Mouse (Mus musculus): ENCODE measurements around the gene Plvap. TPM values are rescaled to one million over a fixed set of nuclear protein-coding genes. Genes with fewer than 3 reads are reported as not detected.
A peak's percentile ranks its signal among the peaks of the same experiment; 100 is the strongest.

The Plvap gene
- total RNA-seq, 2 experiments from 2014 or later: 10.7 to 14.2 TPM

DNA sequence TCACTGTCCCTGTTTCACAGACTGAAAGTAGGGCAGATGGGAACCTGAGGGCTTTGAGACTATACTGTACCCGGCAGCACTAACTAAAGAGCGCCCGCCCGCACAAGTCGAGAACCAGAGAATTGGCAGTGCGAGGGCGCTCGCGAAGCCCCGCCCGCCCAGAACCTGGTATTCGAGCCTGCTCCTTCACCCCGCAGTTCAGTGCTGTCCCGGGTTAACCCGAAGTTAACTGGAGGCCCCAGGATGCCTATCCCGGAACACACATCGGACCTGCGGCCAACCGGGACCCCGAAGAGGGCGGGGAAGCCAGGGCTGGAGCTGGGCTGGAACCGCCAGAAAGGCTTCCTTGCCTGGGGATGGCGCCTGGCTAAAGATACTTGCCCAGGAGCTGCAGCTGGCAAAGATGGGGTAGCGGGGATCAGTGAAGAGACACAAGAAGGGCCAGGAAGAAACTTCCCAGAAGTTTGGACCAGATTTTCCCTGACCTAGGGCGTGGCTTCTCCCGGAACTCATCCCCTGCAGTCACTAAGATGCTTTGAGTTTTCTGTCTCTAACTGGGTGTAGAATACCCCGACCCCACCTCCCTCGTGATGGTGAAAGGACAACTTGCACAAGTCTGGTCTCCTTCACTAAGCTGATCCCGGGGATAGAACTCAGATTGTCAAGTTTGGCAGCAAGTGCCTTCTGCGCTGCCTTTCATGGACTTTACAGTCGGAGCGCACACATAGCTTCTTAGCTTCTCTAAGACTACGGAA, 23.7 kb downstream of the Plvap start, which contains the start of gene Gtpbp3:
TSS of gene Gtpbp3 (plus strand) at position 413 of the 755 bp plus-strand sequence.
- DNase-seq: peak; percentile 81

DNA sequence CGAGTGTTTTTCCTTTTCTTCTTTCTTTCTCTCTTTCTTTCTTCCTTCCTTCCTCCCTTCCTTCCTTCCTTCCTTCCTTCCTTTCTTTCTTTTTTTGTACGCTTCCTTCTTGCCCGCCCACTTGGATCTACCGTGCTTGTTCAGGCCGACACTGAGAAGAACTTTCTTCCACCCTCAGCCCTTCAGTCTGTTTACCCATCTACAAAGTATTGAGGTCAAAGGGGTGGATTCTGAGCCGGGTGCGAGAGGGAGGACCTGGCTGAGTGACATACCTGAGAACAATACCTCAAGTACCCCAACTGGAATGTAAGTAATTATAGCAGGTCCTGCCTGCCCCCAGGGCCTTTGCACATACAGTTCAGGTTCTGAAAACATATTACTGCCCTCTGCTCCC, 25.4 kb downstream of the Plvap start:
- no peak for DNase-seq

DNA sequence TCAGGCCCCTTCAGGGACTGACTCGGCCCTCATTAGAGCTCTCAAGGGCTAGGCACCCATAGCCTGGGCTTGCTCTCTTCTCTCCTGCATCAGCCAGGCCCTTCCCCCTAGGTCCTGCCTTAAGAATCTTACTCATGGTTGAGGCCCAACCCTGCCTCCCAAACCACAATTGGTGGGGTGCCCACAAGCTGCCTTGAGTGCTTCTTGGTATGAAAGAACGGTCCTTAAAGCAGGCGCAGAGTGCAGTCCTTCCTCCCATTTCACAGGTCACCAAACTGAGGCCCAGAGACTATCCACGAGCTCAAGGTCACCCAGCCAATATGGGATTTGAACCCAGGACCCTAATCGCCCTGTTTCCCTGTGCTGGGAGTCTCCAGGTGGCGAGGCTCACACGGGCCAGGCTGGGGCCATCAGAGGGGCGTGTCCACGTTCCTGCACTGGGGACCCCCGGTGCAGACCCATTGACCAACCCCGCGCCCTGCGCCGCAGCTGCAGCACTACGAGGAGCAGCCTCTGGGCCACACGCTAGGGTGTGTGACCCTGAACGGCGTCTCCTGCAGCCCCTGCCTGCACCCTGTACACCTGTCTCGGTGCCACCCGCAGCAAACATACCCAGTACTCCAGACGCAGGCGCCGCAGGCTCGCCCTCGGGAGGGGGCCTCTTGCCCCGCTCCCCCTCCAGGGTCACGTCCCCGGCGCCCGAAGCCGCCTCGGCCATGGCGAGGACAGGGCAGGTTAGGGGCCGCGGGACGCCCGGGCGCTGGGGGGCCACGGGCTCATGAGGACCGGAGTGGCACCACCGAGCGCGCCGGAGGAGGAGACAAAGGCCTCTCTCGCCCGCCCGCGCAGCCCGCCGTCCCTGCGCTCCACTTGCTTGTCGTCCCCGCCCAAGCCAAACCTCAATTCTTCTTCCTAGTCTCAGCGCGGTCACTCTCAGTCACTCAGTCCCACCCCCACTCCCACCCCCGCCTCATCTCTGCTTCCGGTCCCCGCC, 26.1 kb downstream of the Plvap start, which contains the start of gene Ano8:
TSS of gene Ano8 (minus strand) at position 822 of the 994 bp plus-strand sequence.
- DNase-seq: peak; percentile 79

DNA sequence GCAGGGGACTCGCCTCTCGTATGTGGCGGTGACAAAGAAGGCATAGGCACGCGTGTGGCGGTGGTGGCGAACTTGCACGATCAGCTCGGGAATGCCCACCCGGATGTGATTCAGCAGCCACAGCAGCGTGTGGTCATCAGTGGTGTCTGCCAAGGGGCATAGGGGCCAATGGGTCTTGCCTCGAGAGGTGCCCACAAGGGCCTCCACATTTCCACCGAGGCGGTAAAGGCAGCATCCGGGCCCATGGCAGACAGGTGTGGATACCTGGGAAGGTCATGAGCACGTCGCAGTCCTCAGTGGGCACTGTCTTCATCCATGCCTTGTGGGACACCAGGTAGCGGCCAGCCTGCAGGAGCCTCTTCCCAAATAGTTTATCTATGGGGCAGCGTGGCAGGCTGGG, 26.8 kb downstream of the Plvap start:
- DNase-seq: no peak

DNA sequence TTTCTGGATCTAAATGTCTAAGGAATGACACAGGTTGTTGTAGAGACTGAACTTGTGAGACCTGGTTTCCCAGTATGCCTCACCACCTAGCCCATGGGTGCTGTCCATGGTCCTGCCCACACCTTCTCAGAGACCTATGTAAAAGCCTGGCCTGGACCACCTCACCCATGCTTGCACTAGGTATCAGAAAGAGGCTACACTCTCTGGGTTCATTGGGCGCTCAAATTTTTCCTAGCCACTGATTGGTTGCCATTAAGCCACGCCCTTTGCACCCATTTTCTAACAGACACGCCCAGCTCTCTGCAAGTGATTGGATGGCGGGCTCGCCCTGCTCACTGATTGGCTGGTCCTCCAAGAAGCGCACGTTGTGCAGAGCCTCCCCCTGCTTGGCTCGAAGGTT, 27.6 kb downstream of the Plvap start:
- no peak for DNase-seq

DNA sequence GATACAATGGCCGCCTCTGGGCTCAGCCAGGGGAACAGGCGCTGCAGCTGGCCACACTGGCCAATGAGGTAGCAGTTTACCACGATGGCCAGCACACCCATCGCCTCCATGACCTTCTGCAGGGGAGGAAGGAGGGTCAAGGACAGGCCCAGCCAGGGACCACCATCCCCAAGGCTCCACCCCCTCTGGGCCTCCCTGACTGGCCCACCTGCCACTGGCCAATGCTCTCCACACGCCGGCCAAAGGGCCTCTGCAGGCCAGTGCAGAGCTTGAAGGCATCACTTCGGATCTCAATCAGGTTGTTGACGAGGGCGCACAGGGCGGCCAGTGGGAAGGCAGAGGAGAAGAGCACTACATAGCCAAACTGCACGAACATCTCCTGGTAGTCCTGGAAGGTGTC, 32.6 kb downstream of the Plvap start:
- no peak for DNase-seq

DNA sequence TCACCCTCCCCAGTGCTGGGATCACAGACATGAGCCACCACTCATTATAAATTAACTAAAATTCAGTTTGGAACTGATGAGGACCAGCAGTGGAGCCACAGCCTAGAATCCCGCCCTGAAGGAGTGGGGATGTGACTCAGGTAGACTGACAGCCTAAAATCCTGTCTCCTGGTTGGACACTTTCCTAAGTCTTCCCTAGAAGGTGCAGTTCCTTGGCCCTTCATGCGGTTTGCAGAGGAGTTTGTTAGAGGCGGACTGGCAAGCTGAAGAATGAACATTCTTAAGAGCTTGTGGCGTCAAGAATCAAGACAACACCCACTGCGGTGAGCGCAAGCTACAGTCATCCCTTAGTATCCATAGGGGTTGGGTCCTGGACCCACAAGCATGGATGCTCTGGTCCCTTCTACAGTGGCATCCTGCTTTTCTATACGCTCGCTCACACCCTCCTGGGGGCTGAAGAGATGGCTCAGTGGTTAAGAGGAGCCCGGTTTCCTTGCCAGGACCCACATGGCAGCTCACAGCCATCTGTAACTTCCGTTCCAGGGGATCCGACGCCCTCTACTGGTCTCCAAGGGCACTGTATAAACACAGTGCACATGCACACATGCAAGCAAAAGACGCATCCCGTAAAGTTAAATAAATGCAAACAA, 34.2 kb downstream of the Plvap start:
- DNase-seq: no peak

DNA sequence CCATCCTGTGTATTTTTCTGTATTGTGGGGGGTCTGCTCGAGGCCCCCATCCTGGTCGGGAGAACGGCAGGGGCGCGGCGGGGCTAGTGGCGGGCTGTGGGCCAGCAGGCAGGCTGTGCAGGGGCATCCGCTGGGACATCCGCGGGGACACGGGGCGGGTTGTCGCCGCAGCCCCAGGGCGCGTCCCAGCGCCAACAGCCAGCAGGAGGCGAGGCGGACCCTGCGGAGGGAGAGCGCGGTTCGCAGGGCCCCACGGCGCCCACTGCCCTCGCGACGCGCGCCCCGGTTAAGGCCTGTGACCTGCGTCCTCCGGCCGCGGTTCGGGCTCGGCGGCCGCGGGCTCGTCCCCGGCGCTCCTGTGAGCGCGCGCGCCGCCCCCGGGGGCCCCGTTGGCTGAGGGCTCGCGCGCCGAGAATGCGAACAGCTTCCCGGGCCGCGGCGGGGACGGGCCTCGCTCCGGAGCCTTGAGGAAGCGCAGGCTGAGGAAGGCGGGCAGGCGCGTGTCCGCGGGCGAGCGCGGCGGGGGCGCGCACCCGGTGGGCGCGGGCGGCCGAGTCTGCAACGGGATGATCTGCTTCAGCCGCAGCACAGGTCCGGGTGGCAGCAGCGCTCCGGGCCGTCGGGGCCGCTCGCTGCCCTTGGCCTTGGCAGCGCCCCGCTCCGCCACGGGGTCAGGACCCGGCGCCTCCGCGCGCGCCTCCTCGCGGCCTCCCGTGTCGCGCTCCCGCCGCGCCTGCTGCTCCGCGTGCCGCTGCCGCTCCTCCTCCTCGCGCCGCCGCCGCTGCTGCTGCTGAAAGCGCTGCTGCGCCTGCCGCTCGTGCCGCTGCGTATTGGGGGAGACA, 35.2 kb downstream of the Plvap start:
- peak; percentile 86 for DNase-seq

DNA sequence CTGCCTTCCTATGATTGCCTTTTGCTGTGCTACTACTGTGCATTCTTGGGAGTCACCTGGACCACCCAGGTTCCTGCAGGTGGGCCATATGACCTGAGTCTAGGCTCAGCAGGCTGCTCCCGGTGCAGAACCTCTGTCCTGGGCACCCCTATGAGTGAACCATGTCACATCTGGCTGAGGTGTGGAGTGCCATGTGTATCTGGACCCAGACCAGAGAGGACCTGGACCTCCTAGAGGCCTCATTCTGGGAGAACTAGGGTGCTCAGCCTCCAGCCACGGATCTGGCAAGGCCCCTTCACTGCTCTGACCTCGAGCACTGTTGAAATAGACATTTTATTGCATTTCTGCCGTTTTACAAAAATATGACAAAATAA, 35.9 kb downstream of the Plvap start:
- DNase-seq: no peak

DNA sequence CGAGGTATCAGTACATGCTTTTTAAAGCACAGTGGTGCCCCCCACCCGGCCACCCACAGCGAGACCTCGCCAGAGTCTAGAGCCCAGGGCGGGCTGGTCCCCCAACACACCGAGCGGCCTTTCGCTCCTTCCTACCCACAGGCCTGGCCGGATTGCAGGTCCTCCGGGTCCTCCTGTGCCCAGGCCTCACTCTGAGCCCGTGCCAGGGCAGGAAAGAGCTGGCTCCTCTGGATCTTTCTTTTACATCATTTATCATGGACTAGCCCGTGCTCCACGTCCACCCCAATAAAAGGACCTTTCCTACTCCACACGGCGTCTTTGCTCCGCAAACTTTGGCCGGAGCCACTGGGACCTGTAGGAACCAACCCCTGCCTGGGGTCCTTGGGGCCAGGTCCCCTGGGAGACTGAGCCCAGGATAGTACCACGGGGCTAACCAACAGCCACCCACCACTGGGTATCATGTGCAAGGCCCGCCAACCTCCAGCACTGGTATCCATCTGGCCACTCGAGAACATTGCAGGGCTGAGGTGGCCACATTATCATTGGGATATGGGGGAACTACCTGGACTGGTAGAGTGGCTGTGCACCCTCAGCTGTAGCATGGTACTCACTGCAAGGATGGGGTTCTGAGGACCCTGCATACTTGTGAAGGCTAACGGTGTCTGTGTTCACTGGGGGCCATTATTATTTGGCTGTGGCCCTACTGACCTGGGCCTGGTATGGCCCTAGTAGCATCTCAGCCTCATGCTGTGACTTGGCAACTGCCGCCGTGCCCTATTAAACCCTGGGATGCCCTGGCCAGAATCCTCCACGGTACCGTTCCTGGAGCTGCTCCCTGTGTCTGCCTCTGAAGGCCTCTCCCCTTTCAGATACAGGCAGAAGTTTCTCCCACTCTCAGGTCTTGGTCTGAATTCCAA, 36.5 kb downstream of the Plvap start:
- DNase-seq: no peak

DNA sequence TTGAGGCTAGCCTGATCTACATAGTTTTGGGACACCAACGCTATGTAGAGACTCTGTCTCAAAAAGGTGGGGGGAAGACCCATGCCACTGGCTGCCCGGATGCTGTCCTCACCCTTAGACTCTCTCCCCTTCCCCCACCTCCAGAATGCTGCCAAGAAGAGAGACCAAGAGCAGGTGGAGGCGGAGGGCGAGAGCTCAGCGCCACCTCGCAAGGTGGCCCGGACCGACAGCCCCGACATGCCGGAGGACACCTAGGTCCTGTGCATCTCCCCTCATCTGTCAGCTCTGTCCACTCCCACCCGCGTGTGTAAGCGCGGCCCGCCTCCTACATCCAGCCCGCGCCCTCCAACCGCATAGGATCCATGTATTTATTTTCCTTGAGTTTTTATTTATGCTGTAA, 37.2 kb downstream of the Plvap start:
- no peak for DNase-seq

DNA sequence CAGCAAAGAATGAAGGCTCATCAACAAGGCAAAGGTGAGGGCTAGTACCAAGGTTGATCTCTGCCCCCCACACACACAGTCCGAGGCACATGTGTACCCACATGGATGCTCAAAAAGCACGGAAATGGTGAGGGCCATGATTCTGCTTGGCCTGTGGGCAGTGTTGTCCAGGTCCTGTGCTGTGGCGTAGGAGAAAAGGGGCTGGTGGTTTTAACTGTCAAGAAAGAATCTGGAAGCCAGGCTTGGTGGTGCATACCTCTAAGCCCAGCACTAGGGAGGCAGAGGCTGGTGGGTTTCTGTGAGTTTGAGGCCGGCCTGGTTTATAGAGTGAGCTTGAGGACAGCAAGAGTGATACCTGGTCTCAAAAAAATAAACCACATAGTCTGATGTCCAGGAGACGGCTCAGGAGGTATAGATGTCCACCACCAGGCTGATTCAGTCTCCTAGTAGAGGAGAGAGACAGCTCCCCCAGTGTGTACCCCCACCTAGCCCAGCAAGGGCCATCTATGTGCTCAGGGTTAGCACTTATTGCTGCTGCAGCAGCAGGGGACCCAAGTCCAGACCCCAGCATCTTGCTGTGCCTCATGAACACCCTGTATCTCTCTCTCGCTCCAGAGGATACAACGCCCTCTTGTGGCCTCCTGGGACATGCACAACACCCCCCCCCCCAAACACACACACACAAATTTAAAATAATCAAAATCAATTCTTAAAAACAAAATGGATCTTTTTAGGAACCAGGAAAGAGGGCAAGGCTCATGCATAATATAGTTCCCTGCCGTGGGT, 38.8 kb downstream of the Plvap start:
- DNase-seq: no peak

DNA sequence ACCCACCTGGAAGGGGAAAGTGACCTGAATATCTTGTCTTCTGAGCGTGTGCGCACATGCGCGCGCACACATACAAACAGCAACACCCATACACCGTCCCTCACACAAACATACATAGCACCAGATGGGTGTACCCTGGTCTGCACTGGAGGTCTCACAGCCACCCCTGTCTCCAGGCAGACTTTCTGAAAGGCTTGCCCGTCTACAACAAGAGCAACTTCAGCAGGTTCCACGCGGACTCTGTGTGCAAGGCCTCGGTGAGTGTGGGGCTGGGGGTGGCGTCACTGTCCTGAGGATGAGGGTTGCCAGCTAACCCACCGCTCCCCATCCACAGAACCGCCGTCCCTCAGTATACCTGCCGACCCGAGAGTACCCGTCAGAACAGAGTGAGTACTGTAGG, 39.7 kb downstream of the Plvap start:
- no peak for DNase-seq

DNA sequence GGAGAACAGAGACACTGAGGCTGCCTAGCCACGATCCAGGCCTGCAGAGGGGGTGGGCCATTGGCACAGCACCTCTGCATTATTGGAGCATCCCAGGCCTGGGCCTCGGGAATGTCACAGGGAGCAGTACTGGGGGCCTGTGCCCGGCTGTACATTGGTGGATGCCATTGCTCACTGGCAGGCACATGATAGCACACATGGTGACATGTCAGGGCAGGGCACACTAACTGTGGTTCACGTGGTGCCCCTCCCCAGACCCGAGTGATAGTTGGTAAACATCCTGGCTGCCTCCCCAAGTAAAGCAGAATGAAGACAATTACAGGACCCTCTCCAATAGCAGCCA, 40.7 kb downstream of the Plvap start:
- no peak for DNase-seq

DNA sequence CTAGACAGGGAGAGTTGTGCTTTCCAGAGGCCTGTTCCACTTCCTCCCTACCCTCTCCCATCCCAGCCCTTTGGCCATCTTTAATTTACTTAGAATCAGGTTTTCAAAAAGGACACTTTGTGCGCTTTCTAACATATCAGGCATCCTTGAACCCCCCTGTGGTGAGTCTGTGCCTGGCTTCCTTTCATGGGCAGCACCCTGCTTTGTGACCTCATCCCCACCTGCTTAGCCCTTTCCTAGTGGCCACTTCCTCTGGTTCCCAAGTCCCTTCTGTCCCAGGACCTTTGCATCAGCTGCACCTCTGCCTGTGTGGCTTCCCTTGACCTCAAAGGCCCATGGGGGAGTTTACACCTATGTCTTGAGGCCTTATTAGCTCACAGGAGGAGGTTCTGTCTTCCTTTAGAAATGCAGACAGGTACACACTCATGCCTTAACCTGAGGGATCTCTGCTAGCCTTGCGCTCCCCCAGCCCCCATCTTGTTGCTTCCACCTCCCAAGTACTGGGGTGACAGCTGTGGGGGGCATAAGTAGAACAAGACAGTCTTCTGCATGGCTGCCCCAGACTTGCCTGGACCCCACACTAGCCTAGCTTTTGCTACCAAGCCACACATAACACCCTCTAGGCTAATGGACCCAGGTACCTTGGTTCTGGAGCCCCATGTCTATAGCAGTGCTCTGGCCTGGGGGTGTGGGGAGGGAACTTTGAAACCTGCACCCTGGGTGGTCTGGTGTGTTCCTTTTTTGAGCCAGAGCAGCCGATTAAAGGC, 41.2 kb downstream of the Plvap start:
- no peak for DNase-seq

DNA sequence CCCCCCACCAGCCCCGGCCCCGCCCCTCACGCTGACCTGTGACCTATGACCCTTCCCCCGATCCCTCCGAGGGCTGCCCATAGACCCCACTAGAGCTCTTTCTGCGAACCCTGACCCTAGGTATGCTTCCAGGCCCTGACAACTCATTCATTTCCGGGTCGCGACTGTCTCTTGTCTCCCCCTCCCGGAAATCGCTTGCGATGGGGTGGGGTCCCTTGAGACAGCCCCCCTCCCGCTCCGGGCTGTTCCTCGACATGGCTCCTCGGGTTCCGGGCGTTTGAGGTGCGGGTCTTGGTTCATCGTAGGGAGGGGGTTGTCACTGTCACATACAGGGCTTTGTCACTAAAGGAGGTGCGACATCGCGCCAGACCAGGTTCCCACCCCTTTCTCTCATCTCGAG, 42.1 kb downstream of the Plvap start:
- peak; percentile 60 for DNase-seq

DNA sequence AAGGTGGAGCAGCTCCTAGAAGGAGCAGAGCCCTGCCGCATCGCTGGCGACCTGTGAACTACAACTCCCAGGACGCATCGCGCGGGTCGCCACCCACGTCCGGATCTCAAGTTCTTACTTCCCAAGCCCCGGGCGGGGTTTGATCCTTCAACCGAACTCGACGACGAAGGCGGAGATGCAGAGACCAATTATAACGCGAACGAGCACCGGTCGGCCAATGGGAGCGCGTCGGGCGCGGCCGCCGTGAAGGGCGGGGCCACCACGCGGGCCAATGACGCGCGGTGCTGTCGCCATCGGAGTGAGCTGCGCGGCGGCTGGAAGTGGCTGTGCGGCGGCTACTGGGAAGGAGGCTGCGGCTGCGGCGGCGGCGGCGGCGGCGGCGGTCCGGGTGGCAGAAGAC, 42.6 kb downstream of the Plvap start, which contains the start of gene Dda1:
TSS of gene Dda1 (plus strand) at position 284 of the 400 bp plus-strand sequence.
- peak; percentile 92 for DNase-seq

DNA sequence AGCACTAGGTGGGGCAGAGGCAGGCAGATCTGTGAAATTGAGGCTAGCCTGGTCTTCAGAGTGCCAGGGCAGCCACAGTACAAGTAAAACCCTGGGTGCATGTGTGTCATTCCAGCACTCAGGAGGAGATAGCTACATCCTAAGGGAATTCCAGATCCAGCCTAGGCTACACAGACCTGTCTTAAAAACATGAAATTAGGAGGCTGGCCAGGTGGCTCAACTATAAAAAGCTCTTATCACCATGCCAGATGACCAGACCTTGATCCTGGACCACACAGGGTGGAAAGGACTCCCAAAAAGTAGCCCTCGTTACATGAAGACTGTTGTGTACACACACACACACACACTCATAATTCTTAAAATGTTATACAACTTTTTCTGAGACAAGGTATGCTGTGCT, 43.6 kb downstream of the Plvap start:
- no peak for DNase-seq

DNA sequence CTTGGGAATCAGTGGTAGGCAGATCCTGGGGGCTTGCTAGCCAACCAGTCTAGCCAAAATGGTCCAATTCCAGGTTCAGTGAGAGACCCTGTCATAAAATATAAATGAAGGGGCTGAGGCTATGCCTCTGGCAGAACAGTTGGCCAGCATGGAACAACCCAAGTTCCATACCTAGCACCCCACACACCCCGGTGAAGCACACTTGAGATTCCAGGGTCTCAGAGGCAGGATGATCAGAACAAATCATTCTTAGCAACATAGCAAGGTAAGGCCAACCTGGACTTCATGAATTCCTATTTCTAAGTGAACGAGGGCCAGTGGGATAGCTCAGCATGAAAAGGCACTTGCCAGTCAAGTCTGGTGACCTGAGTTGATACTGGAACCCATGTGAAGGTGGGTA, 44.4 kb downstream of the Plvap start:
- DNase-seq: no peak

Measured in gastrocnemius, postnatal 10 days (tissue).